Comparison of ENCODE assay signal across 9 mouse cellular contexts in the genomic region with DNA sequence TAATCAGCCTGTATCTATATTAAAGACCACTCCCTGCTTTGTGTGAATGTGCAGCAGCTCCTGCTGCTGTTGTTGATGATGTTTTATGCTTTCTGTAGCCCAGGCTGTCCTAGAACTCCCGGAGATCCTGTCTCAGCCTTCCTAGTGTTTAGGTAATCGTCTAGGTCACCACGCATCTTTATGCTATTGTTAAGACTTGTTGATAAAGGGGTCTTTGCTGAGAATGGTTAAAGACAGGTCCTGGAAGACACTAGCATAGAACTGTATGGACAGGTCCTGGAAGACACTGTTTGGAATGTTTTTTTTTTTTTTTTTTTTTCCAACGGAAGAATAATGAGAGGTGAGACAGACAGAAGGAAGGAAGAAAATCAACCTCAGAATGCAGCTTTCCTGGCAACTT. TPM values are rescaled to one million over a fixed set of nuclear protein-coding genes. Genes with fewer than 3 reads are reported as not detected.
DNase-seq lines count a peak whose midpoint lies in the region; ATAC-seq and TF ChIP-seq lines count a peak whose summit lies in the region.
"Had no signal": no experiment of that assay in that cellular context is flagged by ENCODE, and none has a peak within 500 bp of the region (broad histone marks: within the 10 kb centered on the region; RNA-seq: fewer than 3 reads in every experiment).

No protein-coding gene starts in this region.

- H3K27me3 ChIP-seq in heart, embryonic 11.5 days (ENCODE audit: control insufficient read depth, insufficient read depth, low read length), result no peaks in the 10 kb centered on the region
- no peaks in the 10 kb centered on the region for H3K27me3 ChIP-seq in ES-Bruce4 (ENCODE audit: control insufficient read depth, insufficient read depth, low read length, poor library complexity, severe bottlenecking)
- no peaks in the 10 kb centered on the region for H3K27me3 ChIP-seq in forebrain, postnatal 0 days (ENCODE audit: insufficient read depth, low read length)
- peaks cover 11% of the 10 kb centered on the region for H3K27me3 ChIP-seq in liver, embryonic 16.5 days (ENCODE audit: control insufficient read depth, insufficient read depth, low read depth, low read length)

- TF ChIP-seq POLR2A in ES-Bruce4 (IDR thresholded peaks at IDR 0.05; ENCODE audit: insufficient read depth, low read length), result no peak

- peak overlapping the region; percentile 91 for H3K9ac ChIP-seq in heart, embryonic 11.5 days (ENCODE audit: low read depth, low read length)
- peak overlapping the region; percentile 96 for H3K9ac ChIP-seq in ES-Bruce4 (ENCODE audit: low read depth, poor library complexity, severe bottlenecking)
- H3K9ac ChIP-seq in forebrain, postnatal 0 days, result peak overlapping the region; percentile 92
- no peak overlapping the region for H3K9ac ChIP-seq in liver, embryonic 16.5 days (ENCODE audit: low read depth, low read length)

- 33% methylated on average over 4 of the region's 4 CpGs for WGBS in heart, embryonic 11.5 days (ENCODE audit: insufficient replicate concordance)
- 10% methylated on average over 4 of the region's 4 CpGs for WGBS in forebrain, postnatal 0 days
- WGBS in liver, embryonic 16.5 days (ENCODE audit: insufficient replicate concordance), result 35% methylated on average over 4 of the region's 4 CpGs

- peaks cover 11% of the 10 kb centered on the region for H3K36me3 ChIP-seq in heart, embryonic 11.5 days (ENCODE audit: control insufficient read depth, insufficient read depth, low read length)
- peaks cover 52% of the 10 kb centered on the region for H3K36me3 ChIP-seq in ES-Bruce4 (ENCODE audit: control insufficient read depth, insufficient read depth, low read length, poor library complexity, severe bottlenecking)
- peaks cover 33% of the 10 kb centered on the region for H3K36me3 ChIP-seq in forebrain, postnatal 0 days (ENCODE audit: insufficient read depth)
- H3K36me3 ChIP-seq in liver, embryonic 16.5 days (ENCODE audit: control insufficient read depth, insufficient read depth), result no peaks in the 10 kb centered on the region

- no peak for DNase-seq in heart, adult 9 months (ENCODE audit: low spot score in 2 of 2)
- DNase-seq in forebrain, postnatal 0 days, result peak; percentile 67
- no peak for DNase-seq in adrenal gland, postnatal 10 days
- no peak for DNase-seq in urinary bladder, postnatal 10 days (ENCODE audit: low spot score)
- no peak for DNase-seq in left cerebral cortex, adult 18-20 months (ENCODE audit: low spot score in 2 of 2)

- no peak for TF ChIP-seq EP300 in ES-Bruce4 (IDR thresholded peaks at IDR 0.05; ENCODE audit: insufficient read depth, low read depth, low read length)

- H3K4me3 ChIP-seq in heart, embryonic 11.5 days (ENCODE audit: low read depth, low read length), result peak overlapping the region; percentile 73
- H3K4me3 ChIP-seq in ES-Bruce4 (ENCODE audit: low read depth, low read length), result peak overlapping the region; percentile 80
- peak overlapping the region; percentile 79 for H3K4me3 ChIP-seq in forebrain, postnatal 0 days (ENCODE audit: low read depth, low read length)
- H3K4me3 ChIP-seq in liver, embryonic 16.5 days (ENCODE audit: low read depth, low read length), result peak overlapping the region; percentile 54; the same call in 1 of the 2 replicates

- H3K9me3 ChIP-seq in heart, embryonic 11.5 days (replicated peaks; ENCODE audit: control insufficient read depth, low read length), result no peaks in the 10 kb centered on the region
- H3K9me3 ChIP-seq in ES-Bruce4 (replicated peaks; ENCODE audit: control insufficient read depth, insufficient read depth, low read length, poor library complexity, severe bottlenecking), result no peaks in the 10 kb centered on the region
- H3K9me3 ChIP-seq in forebrain, postnatal 0 days (ENCODE audit: low read length), result no peaks in the 10 kb centered on the region
- no peaks in the 10 kb centered on the region for H3K9me3 ChIP-seq in liver, embryonic 16.5 days (replicated peaks; ENCODE audit: control insufficient read depth, low read length)

- no peaks in the 10 kb centered on the region for H3K4me1 ChIP-seq in heart, embryonic 11.5 days (ENCODE audit: control insufficient read depth, insufficient read depth, low read length)
- H3K4me1 ChIP-seq in ES-Bruce4 (ENCODE audit: control insufficient read depth, insufficient read depth, low read length), result no peaks in the 10 kb centered on the region
- peaks cover 7% of the 10 kb centered on the region; the same call in 1 of the 2 replicates for H3K4me1 ChIP-seq in forebrain, postnatal 0 days (ENCODE audit: insufficient read depth)
- H3K4me1 ChIP-seq in liver, embryonic 16.5 days (ENCODE audit: control insufficient read depth, low read depth, low read length), result no peaks in the 10 kb centered on the region; the same call in 1 of the 2 replicates

- H3K4me2 ChIP-seq in heart, embryonic 11.5 days, result peak overlapping the region; percentile 75
- H3K4me2 ChIP-seq in forebrain, postnatal 0 days (ENCODE audit: low read depth), result peak overlapping the region; percentile 60
- peak overlapping the region; percentile 62; the same call in 1 of the 2 replicates for H3K4me2 ChIP-seq in liver, embryonic 16.5 days (ENCODE audit: low read depth, low read length)

- 0 out of 2 replicates have a peak overlapping the region, but pooled peaks have one; percentile 93 for H3K27ac ChIP-seq in heart, embryonic 11.5 days (ENCODE audit: low read depth, low read length)
- peak overlapping the region; percentile 89 for H3K27ac ChIP-seq in ES-Bruce4 (ENCODE audit: insufficient read depth, low read length)
- peak overlapping the region; percentile 97 for H3K27ac ChIP-seq in forebrain, postnatal 0 days (ENCODE audit: low read depth, low read length)
- H3K27ac ChIP-seq in liver, embryonic 16.5 days (ENCODE audit: low read length), result no peak overlapping the region

- no peak for ATAC-seq in heart, embryonic 11.5 days (replicated peaks; ENCODE audit: insufficient number of reproducible peaks, low FRiP score, low TSS enrichment)
- ATAC-seq in forebrain, postnatal 0 days, result peak; percentile 45
- ATAC-seq in liver, embryonic 16.5 days (ENCODE audit: low read depth), result no peak

- TF ChIP-seq CTCF in ES-Bruce4 (IDR thresholded peaks at IDR 0.05; ENCODE audit: low read depth, low read length), result no peak
- no peak for TF ChIP-seq CTCF in forebrain, postnatal 0 days (IDR thresholded peaks at IDR 0.05; ENCODE audit: low read depth)

RNA-seq across cellular contexts. Expression of a gene that starts 2.4 kb away (rescaled TPM):
- 66.7 and 70.1 TPM in 2 replicates for polyA plus RNA-seq in heart, embryonic 11.5 days (2014; fragmentation: Nextera tagmentation; extraction: Ambion mirVana)
- polyA plus RNA-seq in ES-Bruce4 (2011; ENCODE audit: insufficient read depth, insufficient read length, low read depth, missing spikeins), result 223 and 254 TPM in 2 replicates
- 208 and 220 TPM in 2 replicates for total RNA-seq in forebrain, postnatal 0 days (2014; rRNA removed)
- 113 and 148 TPM in 2 replicates for polyA plus RNA-seq in forebrain, postnatal 0 days (2015; fragmentation: Nextera tagmentation; extraction: Ambion mirVana)
- polyA plus RNA-seq in liver, embryonic 16.5 days (2015; fragmentation: Nextera tagmentation; extraction: Ambion mirVana), result 2.9 and 3.4 TPM in 2 replicates
- total RNA-seq in adrenal gland, postnatal 10 days (2021), result 1 to 10 TPM; 4.0 to 7.7 TPM
- total RNA-seq in left cerebral cortex, adult 18-20 months (2021), result 10 to 100 TPM; 12.2 to 12.3 TPM

RNA-seq across cellular contexts. Expression of a gene that starts 14.0 kb away (rescaled TPM):
- 0.24 and 0.49 TPM in 2 replicates for polyA plus RNA-seq in heart, embryonic 11.5 days (2014; fragmentation: Nextera tagmentation; extraction: Ambion mirVana)
- 12.6 and 13.2 TPM in 2 replicates for polyA plus RNA-seq in ES-Bruce4 (2011; ENCODE audit: insufficient read depth, insufficient read length, low read depth, missing spikeins)
- total RNA-seq in forebrain, postnatal 0 days (2014; rRNA removed), result 3.5 and 4.2 TPM in 2 replicates
- 0.52 and 1.5 TPM in 2 replicates for polyA plus RNA-seq in forebrain, postnatal 0 days (2015; fragmentation: Nextera tagmentation; extraction: Ambion mirVana)
- polyA plus RNA-seq in liver, embryonic 16.5 days (2015; fragmentation: Nextera tagmentation; extraction: Ambion mirVana), result not detected in 2 replicates
- total RNA-seq in adrenal gland, postnatal 10 days (2021), result not detected
- 1 to 10 TPM; 1.1 to 1.4 TPM for total RNA-seq in left cerebral cortex, adult 18-20 months (2021)

RNA-seq across cellular contexts. Expression of a gene that starts 19.8 kb away (rescaled TPM):
- 0.25 TPM in 1 of 2 replicates, not detected in the other for polyA plus RNA-seq in heart, embryonic 11.5 days (2014; fragmentation: Nextera tagmentation; extraction: Ambion mirVana)
- not detected in 2 replicates for polyA plus RNA-seq in ES-Bruce4 (2011; ENCODE audit: insufficient read depth, insufficient read length, low read depth, missing spikeins)
- not detected in 2 replicates for total RNA-seq in forebrain, postnatal 0 days (2014; rRNA removed)
- polyA plus RNA-seq in forebrain, postnatal 0 days (2015; fragmentation: Nextera tagmentation; extraction: Ambion mirVana), result 0.53 and 1.1 TPM in 2 replicates
- not detected in 2 replicates for polyA plus RNA-seq in liver, embryonic 16.5 days (2015; fragmentation: Nextera tagmentation; extraction: Ambion mirVana)
- total RNA-seq in adrenal gland, postnatal 10 days (2021), result not detected
- total RNA-seq in left cerebral cortex, adult 18-20 months (2021), result 10 to 100 TPM; 21.3 to 24.8 TPM
- polyA plus RNA-seq: gonadal fat pad, adult 2 months had no signal

RNA-seq across cellular contexts. Expression of a gene that starts 22.3 kb away (rescaled TPM):
- not detected in 2 replicates for polyA plus RNA-seq in heart, embryonic 11.5 days (2014; fragmentation: Nextera tagmentation; extraction: Ambion mirVana)
- 2.9 and 4.7 TPM in 2 replicates for polyA plus RNA-seq in ES-Bruce4 (2011; ENCODE audit: insufficient read depth, insufficient read length, low read depth, missing spikeins)
- 0.38 TPM in 1 of 2 replicates, not detected in the other for total RNA-seq in forebrain, postnatal 0 days (2014; rRNA removed)
- 0.36 TPM in 1 of 2 replicates, not detected in the other for polyA plus RNA-seq in forebrain, postnatal 0 days (2015; fragmentation: Nextera tagmentation; extraction: Ambion mirVana)
- polyA plus RNA-seq in liver, embryonic 16.5 days (2015; fragmentation: Nextera tagmentation; extraction: Ambion mirVana), result not detected in 2 replicates
- total RNA-seq in adrenal gland, postnatal 10 days (2021), result not detected
- total RNA-seq in left cerebral cortex, adult 18-20 months (2021), result under 1 TPM; 0.40 to 0.58 TPM
- polyA plus RNA-seq: gonadal fat pad, adult 2 months had no signal

RNA-seq across cellular contexts. Expression of a gene that starts 42.4 kb away (rescaled TPM):
- polyA plus RNA-seq in heart, embryonic 11.5 days (2014; fragmentation: Nextera tagmentation; extraction: Ambion mirVana), result 4.4 and 6.0 TPM in 2 replicates
- 163 and 180 TPM in 2 replicates for polyA plus RNA-seq in ES-Bruce4 (2011; ENCODE audit: insufficient read depth, insufficient read length, low read depth, missing spikeins)
- total RNA-seq in forebrain, postnatal 0 days (2014; rRNA removed), result 353 and 416 TPM in 2 replicates
- 58.1 and 80.1 TPM in 2 replicates for polyA plus RNA-seq in forebrain, postnatal 0 days (2015; fragmentation: Nextera tagmentation; extraction: Ambion mirVana)
- polyA plus RNA-seq in liver, embryonic 16.5 days (2015; fragmentation: Nextera tagmentation; extraction: Ambion mirVana), result 0.46 and 1.0 TPM in 2 replicates
- total RNA-seq in adrenal gland, postnatal 10 days (2021), result 10 to 100 TPM; 22.1 to 40.3 TPM
- total RNA-seq in left cerebral cortex, adult 18-20 months (2021), result 100 to 1,000 TPM; 685 to 702 TPM

Comparison
In these comparisons a context has a peak if more than half of its experiments do, and no peak if none do; other contexts are left out.
1. RNA of a gene that starts 2.4 kb away (polyA plus RNA-seq): 223 to 254 TPM in ES-Bruce4, 113 to 148 TPM in forebrain, postnatal 0 days and 66.7 to 70.1 TPM in heart, embryonic 11.5 days; 2.9 to 3.4 TPM in liver, embryonic 16.5 days; every median in the first group is over 10 times any median in the second.
2. Peak in every context shown above with its lines, with median percentiles within 50 percentile points of each other: H3K4me2 ChIP-seq and H3K4me3 ChIP-seq.